Mouse (Mus musculus): ENCODE measurements around the gene Supt20. TPM values are rescaled to one million over a fixed set of nuclear protein-coding genes. Genes with fewer than 3 reads are reported as not detected.

Gene Supt20
- 0.21 and 0.52 TPM in 2 replicates for polyA plus RNA-seq (2012)

DNA sequence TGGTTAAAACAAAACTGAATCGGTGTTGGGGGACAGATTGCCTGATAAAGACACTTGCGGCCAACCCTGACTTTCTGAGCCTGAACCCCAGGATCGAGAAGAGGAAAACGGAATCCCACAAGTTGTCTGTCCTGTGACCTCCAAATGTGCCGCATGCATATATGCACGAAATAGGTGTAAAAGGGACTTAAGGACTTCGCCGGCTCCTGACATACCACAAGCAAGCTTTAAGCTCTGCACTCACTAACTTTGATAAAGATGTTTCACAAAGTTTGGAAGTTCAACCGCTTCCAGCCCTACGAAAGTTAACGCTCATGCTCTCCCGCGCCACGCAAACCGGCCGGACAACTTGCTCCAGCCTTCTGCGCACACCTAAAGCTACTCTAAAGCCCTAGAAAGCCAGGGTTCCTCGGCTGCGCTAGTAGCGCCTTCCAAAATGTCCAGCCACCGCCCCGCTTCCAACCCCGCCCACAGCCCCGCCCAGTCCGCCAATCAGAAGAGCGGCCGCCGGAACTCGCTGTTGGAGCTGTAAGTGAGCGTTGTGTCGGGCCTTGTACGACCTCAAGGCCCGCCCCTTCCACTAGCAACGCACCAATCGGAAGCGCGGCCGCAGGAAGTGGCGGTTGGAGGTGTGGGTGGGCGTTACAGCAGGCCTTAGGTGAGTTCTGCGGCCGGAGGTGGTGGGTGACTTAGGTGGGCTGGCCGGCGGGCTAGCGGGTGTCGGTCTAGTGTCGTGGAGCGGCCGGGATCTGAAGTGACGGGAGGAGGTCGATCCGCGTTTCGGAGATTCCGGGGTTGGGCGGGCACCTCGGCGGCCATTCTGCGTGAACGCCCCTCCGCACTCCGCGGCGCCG is at the start of gene Supt20:
Supt20 (plus strand) TSS at position 606 of the 854 bp plus-strand sequence.
- Histone ChIP-seq H3K9me3 (ENCODE audit: control insufficient read depth, low read length) (no peaks in the 10 kb centered on the region), H3K4me3 (replicated peaks) (peak within 1 kb of the TSS; percentile 88), H3K4me1 (ENCODE audit: control insufficient read depth) (peaks cover 27% of the 10 kb centered on the region), H3K36me3 (ENCODE audit: control insufficient read depth) (peaks cover 25% of the 10 kb centered on the region), H3K27me3 (ENCODE audit: control insufficient read depth) (no peaks in the 10 kb centered on the region)
- TF ChIP-seq TAL1 (IDR thresholded peaks at IDR 0.05; ENCODE audit: low read length) (no peak), GATA1 (IDR thresholded peaks at IDR 0.05; ENCODE audit: low read length) (peak; percentile 71)

DNA sequence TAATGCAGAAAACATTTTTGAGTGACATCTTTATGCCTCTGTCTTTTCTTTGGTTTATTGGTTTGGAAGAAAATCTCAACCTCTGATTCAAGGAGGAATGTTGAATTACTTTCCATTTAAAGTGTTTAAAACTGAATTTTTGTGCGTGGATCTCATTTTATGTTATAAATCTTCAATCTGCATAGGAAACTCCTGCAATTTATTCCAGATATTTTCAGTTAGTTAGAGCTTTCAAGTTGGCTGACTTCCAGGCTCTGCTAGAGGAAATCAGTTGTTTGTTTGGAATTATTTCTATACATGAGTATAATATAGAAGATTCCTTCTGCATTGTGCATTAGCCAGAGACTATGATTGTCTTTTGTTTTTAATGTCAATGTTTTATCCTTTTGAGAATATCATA is 49.8 kb upstream of the Supt20 start:
- H3K4me3 ChIP-seq (replicated peaks), result no peak overlapping the region
- H3K9me3 ChIP-seq (ENCODE audit: control insufficient read depth, low read length), result no peaks in the 10 kb centered on the region
- H3K27me3 ChIP-seq (ENCODE audit: control insufficient read depth), result no peaks in the 10 kb centered on the region
- no peaks in the 10 kb centered on the region for H3K4me1 ChIP-seq (ENCODE audit: control insufficient read depth)
- no peaks in the 10 kb centered on the region for H3K36me3 ChIP-seq (ENCODE audit: control insufficient read depth)
- TF ChIP-seq GATA1 (IDR thresholded peaks at IDR 0.05; ENCODE audit: low read length) (no peak), TAL1 (IDR thresholded peaks at IDR 0.05; ENCODE audit: low read length) (no peak)

GRCm38 (mm10) chr3:54647583-54647982 is 45.0 kb upstream of the Supt20 start:
- H3K4me1 ChIP-seq (ENCODE audit: control insufficient read depth), result no peaks in the 10 kb centered on the region
- H3K4me3 ChIP-seq (replicated peaks), result no peak overlapping the region
- H3K27me3 ChIP-seq (ENCODE audit: control insufficient read depth), result no peaks in the 10 kb centered on the region
- no peak for TF ChIP-seq GATA1 (IDR thresholded peaks at IDR 0.05; ENCODE audit: low read length)
- no peak for TF ChIP-seq TAL1 (IDR thresholded peaks at IDR 0.05; ENCODE audit: low read length)
- H3K36me3 ChIP-seq (ENCODE audit: control insufficient read depth), result no peaks in the 10 kb centered on the region
- H3K9me3 ChIP-seq (ENCODE audit: control insufficient read depth, low read length), result no peaks in the 10 kb centered on the region

DNA sequence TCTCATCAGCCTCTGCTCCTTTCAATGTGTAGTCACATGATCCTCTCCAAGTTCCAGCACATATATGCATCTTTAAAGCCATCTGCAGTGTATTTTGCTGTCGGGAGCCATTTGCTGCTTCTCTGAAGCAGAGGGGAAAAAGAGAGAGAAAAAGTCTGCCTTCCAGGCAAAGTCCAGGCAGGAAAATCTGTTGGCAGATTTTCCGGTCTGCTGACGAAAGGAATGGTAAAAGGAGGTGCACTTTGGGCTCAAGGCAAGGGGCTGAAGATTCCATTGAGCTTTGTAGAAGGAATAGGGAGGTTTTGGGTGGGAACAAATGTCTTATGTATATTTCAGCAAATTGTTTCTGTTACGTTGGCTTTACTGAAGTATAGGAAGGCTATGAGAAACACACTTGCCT is 41.0 kb upstream of the Supt20 start:
- H3K9me3 ChIP-seq (ENCODE audit: control insufficient read depth, low read length), result no peaks in the 10 kb centered on the region
- H3K4me3 ChIP-seq (replicated peaks), result no peak overlapping the region
- no peaks in the 10 kb centered on the region for H3K27me3 ChIP-seq (ENCODE audit: control insufficient read depth)
- no peaks in the 10 kb centered on the region for H3K4me1 ChIP-seq (ENCODE audit: control insufficient read depth)
- no peaks in the 10 kb centered on the region for H3K36me3 ChIP-seq (ENCODE audit: control insufficient read depth)
- TF ChIP-seq GATA1 (IDR thresholded peaks at IDR 0.05; ENCODE audit: low read length) (no peak), TAL1 (IDR thresholded peaks at IDR 0.05; ENCODE audit: low read length) (no peak)

GRCm38 (mm10) chr3:54654169-54654568 is 38.4 kb upstream of the Supt20 start:
- Histone ChIP-seq H3K36me3 (ENCODE audit: control insufficient read depth) (no peaks in the 10 kb centered on the region), H3K27me3 (ENCODE audit: control insufficient read depth) (no peaks in the 10 kb centered on the region), H3K9me3 (ENCODE audit: control insufficient read depth, low read length) (no peaks in the 10 kb centered on the region), H3K4me1 (ENCODE audit: control insufficient read depth) (no peaks in the 10 kb centered on the region), H3K4me3 (replicated peaks) (no peak overlapping the region)
- TF ChIP-seq GATA1 (IDR thresholded peaks at IDR 0.05; ENCODE audit: low read length) (no peak), TAL1 (IDR thresholded peaks at IDR 0.05; ENCODE audit: low read length) (no peak)

GRCm38 (mm10) chr3:54657090-54657489 is 35.5 kb upstream of the Supt20 start:
- no peaks in the 10 kb centered on the region for H3K36me3 ChIP-seq (ENCODE audit: control insufficient read depth)
- H3K27me3 ChIP-seq (ENCODE audit: control insufficient read depth), result no peaks in the 10 kb centered on the region
- no peak for TF ChIP-seq GATA1 (IDR thresholded peaks at IDR 0.05; ENCODE audit: low read length)
- no peak for TF ChIP-seq TAL1 (IDR thresholded peaks at IDR 0.05; ENCODE audit: low read length)
- H3K4me3 ChIP-seq (replicated peaks), result no peak overlapping the region
- no peaks in the 10 kb centered on the region for H3K4me1 ChIP-seq (ENCODE audit: control insufficient read depth)
- no peaks in the 10 kb centered on the region for H3K9me3 ChIP-seq (ENCODE audit: control insufficient read depth, low read length)

GRCm38 (mm10) chr3:54657888-54658626 is 34.5 kb upstream of the Supt20 start:
- no peaks in the 10 kb centered on the region for H3K27me3 ChIP-seq (ENCODE audit: control insufficient read depth)
- no peaks in the 10 kb centered on the region for H3K4me1 ChIP-seq (ENCODE audit: control insufficient read depth)
- no peaks in the 10 kb centered on the region for H3K36me3 ChIP-seq (ENCODE audit: control insufficient read depth)
- TF ChIP-seq TAL1 (IDR thresholded peaks at IDR 0.05; ENCODE audit: low read length), result no peak
- H3K9me3 ChIP-seq (ENCODE audit: control insufficient read depth, low read length), result no peaks in the 10 kb centered on the region
- H3K4me3 ChIP-seq (replicated peaks), result no peak overlapping the region

DNA sequence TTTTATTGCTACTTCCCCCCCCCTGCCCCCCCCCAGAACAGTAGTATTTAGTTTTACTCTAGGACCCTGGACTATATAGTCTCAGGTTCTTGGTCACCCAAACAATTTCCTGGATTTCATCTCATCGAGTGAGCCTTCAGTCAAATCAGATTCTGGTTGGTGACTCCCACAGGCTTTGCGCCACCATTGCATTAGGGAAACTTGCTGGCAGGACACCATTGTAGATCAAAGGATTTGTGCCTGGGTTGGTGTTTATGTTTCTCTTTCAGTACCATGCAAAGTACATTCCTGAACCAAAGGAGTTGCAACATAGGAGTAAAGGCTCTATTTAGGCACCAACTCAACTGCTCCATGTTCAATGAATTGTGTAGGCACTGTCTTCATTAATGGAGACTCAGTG is 32.9 kb upstream of the Supt20 start:
- TF ChIP-seq GATA1 (IDR thresholded peaks at IDR 0.05; ENCODE audit: low read length), result no peak
- TF ChIP-seq TAL1 (IDR thresholded peaks at IDR 0.05; ENCODE audit: low read length), result no peak
- Histone ChIP-seq H3K4me3 (replicated peaks) (no peak overlapping the region), H3K27me3 (ENCODE audit: control insufficient read depth) (no peaks in the 10 kb centered on the region), H3K36me3 (ENCODE audit: control insufficient read depth) (no peaks in the 10 kb centered on the region), H3K9me3 (ENCODE audit: control insufficient read depth, low read length) (no peaks in the 10 kb centered on the region), H3K4me1 (ENCODE audit: control insufficient read depth) (no peaks in the 10 kb centered on the region)

DNA sequence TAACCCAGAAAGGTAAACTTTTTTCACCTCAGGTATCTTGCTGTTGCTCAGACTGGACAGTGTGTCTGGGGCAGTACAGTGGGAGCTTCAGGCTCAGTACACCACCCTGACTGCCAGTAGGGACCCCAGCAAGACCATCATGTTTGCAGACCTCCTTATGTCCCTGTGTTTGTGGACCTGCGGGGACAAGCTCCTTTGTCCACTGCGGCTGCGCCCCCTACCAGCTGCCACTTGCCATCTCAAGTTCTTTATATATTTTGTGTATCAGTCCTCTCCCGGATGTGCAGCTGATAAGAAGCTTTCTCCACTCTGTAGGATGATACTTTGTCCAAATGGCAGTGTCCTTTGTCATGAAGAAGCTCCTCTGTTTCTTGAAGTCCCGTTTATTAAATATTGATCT is 30.2 kb upstream of the Supt20 start:
- Histone ChIP-seq H3K9me3 (ENCODE audit: control insufficient read depth, low read length) (no peaks in the 10 kb centered on the region), H3K27me3 (ENCODE audit: control insufficient read depth) (no peaks in the 10 kb centered on the region), H3K4me1 (ENCODE audit: control insufficient read depth) (no peaks in the 10 kb centered on the region), H3K36me3 (ENCODE audit: control insufficient read depth) (no peaks in the 10 kb centered on the region), H3K4me3 (replicated peaks) (no peak overlapping the region)
- TF ChIP-seq TAL1 (IDR thresholded peaks at IDR 0.05; ENCODE audit: low read length), result no peak
- no peak for TF ChIP-seq GATA1 (IDR thresholded peaks at IDR 0.05; ENCODE audit: low read length)
